Mouse (Mus musculus) G1E (cell line): ENCODE data around the gene Smo.

Experiments used
- CTCF ChIP-seq: IDR thresholded peaks from 2 replicates; pipeline ENCODE4 v1.5.1; 2012; ENCODE audit warnings: low read depth, low read length, inconsistent platforms, mixed read lengths
- TAL1 ChIP-seq: conservative IDR thresholded peaks from 2 replicates; pipeline ENCODE4 v1.6.1; 2012; ENCODE audit warnings: low read depth, low read length, inconsistent platforms, mixed read lengths

- no peak for TF ChIP-seq CTCF
- no peak for TF ChIP-seq TAL1
Measured at GRCm38 (mm10) chr6:29735336-29735688, at the start of gene Smo.
